Mouse (Mus musculus) frontal cortex, postnatal 14 days (tissue): ENCODE data around the gene Defa20.
"Not testable (repeated sequence)": the region's sequence is repeated elsewhere in the genome, so short reads cannot be mapped to it uniquely, and the experiment has no call there.

Experiments
- DNase-seq, 2 experiments: peaks; one replicate each; pipeline ENCODE4 v3.0.0; 2022; ENCODE audit warnings: low spot score in 2 of 2

The Defa20 gene

GRCm38 (mm10) chr8:21508958-21509357 is at the start of gene Defa20:
TSS of gene Defa20 (plus strand) at chr8:21509258.
- not testable (repeated sequence) for DNase-seq

GRCm38 (mm10) chr8:21528732-21529131 is 19.7 kb downstream of the Defa20 start, which contains the start of gene Defa32:
TSS of gene Defa32 (plus strand) at chr8:21529032.
- not testable (repeated sequence) for DNase-seq
